Mouse (Mus musculus) kidney, embryonic 14.5 days (tissue): ENCODE measurements around the gene Prr14. TPM values are rescaled to one million over a fixed set of nuclear protein-coding genes. Genes with fewer than 3 reads are reported as not detected.

Experiments used
- ATAC-seq: fragments of 200-750 bp; cut with Nextera tagmentation; 2 replicates; pipeline ENCODE4 v1.8.0; 2017; ENCODE audit warnings: moderate number of reproducible peaks, mild to moderate bottlenecking, moderate TSS enrichment, moderate library complexity; ENCODE audit not compliant: low FRiP score, low TSS enrichment
- H3K27ac ChIP-seq: fragments of 300-500 bp; sonication (generic); 2 replicates; pipeline ENCODE4 v1.5.1; 2014; ENCODE audit warnings: low read depth, mild to moderate bottlenecking, low read length, moderate library complexity, mixed read lengths
- H3K27me3 ChIP-seq: fragments of 300-500 bp; sonication (generic); 2 replicates; pipeline ENCODE4 v1.6.1; 2014; ENCODE audit warnings: mild to moderate bottlenecking, low read length; ENCODE audit not compliant: control insufficient read depth, insufficient read depth
- H3K36me3 ChIP-seq: fragments of 300-500 bp; sonication (generic); 2 replicates; pipeline ENCODE4 v1.6.1; 2014; ENCODE audit warnings: low read length, mixed read lengths; ENCODE audit not compliant: control insufficient read depth, insufficient read depth
- H3K4me1 ChIP-seq: fragments of 300-500 bp; sonication (generic); 2 replicates; pipeline ENCODE4 v1.6.1; 2014; ENCODE audit warnings: low read length, mixed read lengths; ENCODE audit not compliant: control insufficient read depth, insufficient read depth
- H3K4me2 ChIP-seq: fragments of 300-500 bp; sonication (generic); replicated peaks from 2 replicates; pipeline ENCODE4 v1.6.1; 2014; ENCODE audit warnings: low read depth, mild to moderate bottlenecking, low read length
- H3K4me3 ChIP-seq: fragments of 300-500 bp; sonication (generic); 2 replicates; pipeline ENCODE4 v1.5.1; 2014; ENCODE audit warnings: mild to moderate bottlenecking, low read length
- H3K9ac ChIP-seq: fragments of 300-500 bp; sonication (generic); 2 replicates; pipeline ENCODE4 v1.6.1; 2014; ENCODE audit warnings: low read depth, mild to moderate bottlenecking, low read length, moderate library complexity
- H3K9me3 ChIP-seq: fragments of 300-500 bp; sonication (generic); 2 replicates; pipeline ENCODE4 v1.6.1; 2016; ENCODE audit warnings: low read length; ENCODE audit not compliant: control insufficient read depth
- WGBS: fragments of 180-500 bp; shearing (Covaris S2); extraction: QIAGEN DNeasy Blood & Tissue Kit; methylation state at CpG from one replicate; pipeline ENCODE4 v1.1.7; 2014; 5-methylcytosine and 5-hydroxymethylcytosine counted together
- microRNA-seq: library from miRNA; unstranded; fragments of <30 nt; microRNA quantifications from one replicate; pipeline ENCODE4, GENCODE M21; 2016
- polyA plus RNA-seq: library from polyadenylated mRNA; unstranded; fragments of >200 nt; fragmentation: Nextera tagmentation; extraction: Ambion mirVana; gene quantifications from 2 replicates; pipeline ENCODE4 v1.2.1, GENCODE M21; 2014

The Prr14 gene
- polyA plus RNA-seq, 1 experiment from 2014 or later = 48.4 TPM

DNA sequence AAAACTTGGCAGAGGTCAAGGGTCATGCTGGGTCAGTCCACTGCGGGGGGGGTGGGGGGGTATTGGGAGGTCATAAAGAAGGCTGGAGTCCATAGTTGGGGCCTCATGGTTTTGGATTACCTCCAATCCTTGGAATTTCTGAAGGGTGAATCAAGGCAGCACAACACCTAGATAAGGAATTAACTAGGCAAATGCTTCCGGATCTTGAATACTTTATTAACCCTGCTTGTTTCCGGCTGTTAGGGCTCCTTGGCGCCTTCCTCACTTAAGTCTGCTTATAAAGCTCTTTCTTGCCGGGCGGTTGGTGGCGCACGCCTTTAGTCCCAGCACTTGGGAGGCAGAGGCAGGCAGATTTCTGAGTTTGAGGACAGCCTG, 53.6 kb downstream of the Prr14 start:
- Histone ChIP-seq H3K9me3 (no peaks in the 10 kb centered on the region), H3K4me1 (peaks cover 10% of the 10 kb centered on the region), H3K27me3 (no peaks in the 10 kb centered on the region), H3K9ac (peak overlapping the region; percentile 96), H3K27ac (peak overlapping the region; percentile 98; the same call in 1 of the 2 replicates), H3K4me2 (peak overlapping the region; percentile 40), H3K4me3 (peak overlapping the region; percentile 92), H3K36me3 (peaks cover 35% of the 10 kb centered on the region)
- ATAC-seq = no peak
- 25% methylated on average over 8 of the region's 8 CpGs for WGBS

DNA sequence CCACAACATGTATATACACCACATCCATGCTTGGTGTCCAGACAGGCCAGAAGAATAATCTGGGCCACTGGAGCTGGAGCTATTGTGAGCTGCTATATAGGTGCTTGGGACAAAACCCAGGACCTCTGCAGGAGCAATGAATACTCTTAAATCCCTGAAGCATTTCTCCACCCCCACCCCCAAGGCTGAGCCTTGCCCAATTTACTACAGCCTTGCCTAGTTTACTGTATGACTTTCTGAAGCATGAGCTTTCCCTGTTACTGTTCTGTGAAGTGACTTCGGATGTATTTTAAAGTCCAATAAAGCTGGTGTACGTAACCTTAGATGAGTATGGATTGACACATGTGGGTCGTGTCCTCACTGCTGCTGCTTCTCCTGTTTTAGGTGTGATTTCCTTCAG, 54.4 kb downstream of the Prr14 start:
- no peak overlapping the region for H3K27ac ChIP-seq

DNA sequence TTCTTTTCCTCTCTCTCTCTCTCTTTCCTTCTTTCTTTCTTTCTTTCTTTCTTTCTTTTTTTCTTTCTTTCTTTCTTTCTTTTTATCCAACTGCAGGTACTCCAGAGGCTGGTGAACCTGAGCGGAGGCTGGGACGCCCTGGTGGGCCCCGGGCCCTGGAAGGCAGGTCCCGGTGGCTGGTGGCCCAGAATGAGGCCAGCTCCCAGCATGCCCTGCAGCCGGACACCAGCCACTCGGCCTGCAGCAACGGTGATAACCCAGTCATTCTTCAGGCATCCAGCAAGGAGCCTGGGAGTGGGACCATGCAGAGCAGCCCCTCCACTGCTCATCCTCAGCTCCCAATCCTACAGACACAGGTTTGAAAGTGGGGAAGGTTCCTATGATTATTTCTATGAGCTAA, 56.4 kb downstream of the Prr14 start:
- Histone ChIP-seq H3K27me3 (no peaks in the 10 kb centered on the region), H3K4me2 (no peak overlapping the region), H3K27ac (no peak overlapping the region), H3K9me3 (no peaks in the 10 kb centered on the region), H3K36me3 (peaks cover 57% of the 10 kb centered on the region), H3K4me1 (peaks cover 10% of the 10 kb centered on the region), H3K4me3 (no peak overlapping the region), H3K9ac (no peak overlapping the region)
- 92% methylated on average over 7 of the region's 7 CpGs for WGBS
- ATAC-seq = no peak

More for the DNA sequence above, 54.4 kb downstream of the Prr14 start:
- peaks cover 10% of the 10 kb centered on the region for H3K4me1 ChIP-seq
- H3K27me3 ChIP-seq = no peaks in the 10 kb centered on the region
- no peak for ATAC-seq
- H3K4me3 ChIP-seq = peak overlapping the region; percentile 92
- peak overlapping the region; percentile 19; the same call in 1 of the 2 replicates for H3K9ac ChIP-seq
- WGBS = 65% methylated on average over 3 of the region's 3 CpGs
- peak overlapping the region; percentile 40 for H3K4me2 ChIP-seq
- H3K36me3 ChIP-seq = peaks cover 41% of the 10 kb centered on the region
- H3K9me3 ChIP-seq = no peaks in the 10 kb centered on the region

DNA sequence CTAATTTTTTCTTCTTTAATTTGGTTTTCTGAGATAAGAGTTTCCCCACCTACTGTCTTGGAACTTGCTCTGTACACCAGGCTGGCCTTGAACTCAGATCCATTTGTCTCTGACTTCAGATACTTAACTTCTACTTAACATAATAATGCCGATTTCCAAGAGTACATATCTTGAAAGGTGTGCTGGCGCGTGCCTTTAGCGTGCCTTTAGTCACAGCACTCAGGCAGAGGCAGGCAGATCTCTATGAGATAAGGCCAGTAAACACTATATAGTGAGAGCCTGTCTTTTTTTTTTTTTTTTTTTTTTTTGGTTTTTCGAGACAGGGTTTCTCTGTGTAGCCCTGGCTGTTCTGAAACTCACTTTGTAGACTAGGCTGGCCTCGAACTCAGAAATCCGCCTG, 56.9 kb downstream of the Prr14 start:
- H3K36me3 ChIP-seq = peaks cover 62% of the 10 kb centered on the region

DNA sequence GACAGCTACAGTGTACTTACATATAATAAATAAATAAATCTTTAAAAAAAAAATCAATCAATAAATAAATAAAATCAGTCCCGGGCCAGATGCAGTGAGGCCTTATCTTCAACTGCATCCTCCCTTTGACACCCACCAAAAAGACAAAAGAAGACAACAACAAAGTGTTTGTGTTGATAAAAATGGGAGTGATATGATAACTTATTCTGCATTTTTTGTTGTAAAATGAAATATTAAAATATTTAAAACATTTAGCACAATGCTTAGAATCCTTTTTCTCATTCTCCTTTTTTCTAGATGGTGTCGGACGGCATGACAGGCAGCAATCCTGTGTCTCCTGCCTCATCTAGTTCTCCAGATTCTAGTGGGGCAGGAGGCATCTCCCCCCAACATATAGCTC, 59.9 kb downstream of the Prr14 start, which contains the start of gene Gm42715:
TSS of gene Gm42715 (plus strand) at position 301 of the 400 bp plus-strand sequence.
- no peak within 1 kb of the TSS for H3K4me3 ChIP-seq
- H3K4me1 ChIP-seq = peaks cover 4% of the 10 kb centered on the region; the same call in 1 of the 2 replicates
- no peaks in the 10 kb centered on the region for H3K27me3 ChIP-seq
- H3K36me3 ChIP-seq = peaks cover 89% of the 10 kb centered on the region
- WGBS = 91% methylated on average over 3 of the region's 3 CpGs
- no peak within 1 kb of the TSS for H3K27ac ChIP-seq
- H3K4me2 ChIP-seq = no peak within 1 kb of the TSS
- H3K9me3 ChIP-seq = no peaks in the 10 kb centered on the region
- no peak for ATAC-seq
- no peak within 1 kb of the TSS for H3K9ac ChIP-seq

More for the DNA sequence above, 56.9 kb downstream of the Prr14 start:
- H3K27me3 ChIP-seq = no peaks in the 10 kb centered on the region
- H3K4me2 ChIP-seq = no peak overlapping the region
- no peak overlapping the region for H3K9ac ChIP-seq
- 93% methylated on average over 6 of the region's 7 CpGs for WGBS
- H3K4me3 ChIP-seq = no peak overlapping the region
- ATAC-seq = no peak
- H3K9me3 ChIP-seq = no peaks in the 10 kb centered on the region
- H3K4me1 ChIP-seq = peaks cover 10% of the 10 kb centered on the region
- no peak overlapping the region for H3K27ac ChIP-seq

Small RNA genes lying within 50 kb of the gene (microRNA-seq; reads per million reads assigned to microRNA genes)
- not detected for gene Gm47278
- not detected for gene Mir7060

Other genes starting within 250 kb of the Prr14 start
- gene Zfp553, start 226.6 kb upstream of the Prr14 start, polyA plus RNA-seq = 23.0 and 26.2 TPM in 2 replicates
- gene Sept1, start 226.5 kb upstream of the Prr14 start, polyA plus RNA-seq = 18.5 and 21.6 TPM in 2 replicates
- 59.3 and 94.9 TPM in 2 replicates for gene Zfp771, start 215.3 kb upstream of the Prr14 start, polyA plus RNA-seq
- 252 and 290 TPM in 2 replicates for gene Dctpp1, start 198.9 kb upstream of the Prr14 start, polyA plus RNA-seq
- 112 and 132 TPM in 2 replicates for gene Sephs2, start 185.6 kb upstream of the Prr14 start, polyA plus RNA-seq
- 0.80 and 1.0 TPM in 2 replicates for gene Itgal, start 163.4 kb upstream of the Prr14 start, polyA plus RNA-seq
- gene Zfp768, start 114.0 kb upstream of the Prr14 start, polyA plus RNA-seq = 7.0 and 7.6 TPM in 2 replicates
- 5.7 and 8.4 TPM in 2 replicates for gene Zfp747, start 83.6 kb upstream of the Prr14 start, polyA plus RNA-seq
- gene 9130019O22Rik, start 72.4 kb upstream of the Prr14 start, polyA plus RNA-seq = 2.6 and 7.2 TPM in 2 replicates
- 5.5 and 8.0 TPM in 2 replicates for gene E430018J23Rik, start 66.0 kb upstream of the Prr14 start, polyA plus RNA-seq
- gene Zfp764, start 52.8 kb upstream of the Prr14 start, polyA plus RNA-seq = 6.8 and 8.8 TPM in 2 replicates
- 26.8 and 27.6 TPM in 2 replicates for gene Zfp688, start 37.5 kb upstream of the Prr14 start, polyA plus RNA-seq
- gene Zfp689, start 10.5 kb upstream of the Prr14 start, polyA plus RNA-seq = 6.4 and 10.8 TPM in 2 replicates
- gene Fbrs, start 19.6 kb downstream of the Prr14 start, polyA plus RNA-seq = 16.1 and 16.7 TPM in 2 replicates
- 43.0 and 82.3 TPM in 2 replicates for gene Srcap, start 52.4 kb downstream of the Prr14 start, polyA plus RNA-seq
- 25.1 and 25.4 TPM in 2 replicates for gene Gm42715, start 60.0 kb downstream of the Prr14 start, polyA plus RNA-seq
- gene Tmem265, start 101.8 kb downstream of the Prr14 start, polyA plus RNA-seq = 6.3 and 10.0 TPM in 2 replicates
- 37.8 and 39.8 TPM in 2 replicates for gene Phkg2, start 113.7 kb downstream of the Prr14 start, polyA plus RNA-seq
- gene Ccdc189, start 129.0 kb downstream of the Prr14 start, polyA plus RNA-seq = 12.7 and 14.5 TPM in 2 replicates
- 25.5 and 41.5 TPM in 2 replicates for gene Rnf40, start 129.2 kb downstream of the Prr14 start, polyA plus RNA-seq
- 14.0 and 23.5 TPM in 2 replicates for gene Zfp629, start 156.2 kb downstream of the Prr14 start, polyA plus RNA-seq
- 65.9 and 79.1 TPM in 2 replicates for gene Bcl7c, start 249.3 kb downstream of the Prr14 start, polyA plus RNA-seq